Mouse (Mus musculus): Measurements from ENCODE around the gene Asrgl1. TPM values are rescaled to one million over a fixed set of nuclear protein-coding genes. Genes with fewer than 3 reads are reported as not detected.
"Not testable (repeated sequence)": the region's sequence is repeated elsewhere in the genome, so short reads cannot be mapped to it uniquely, and the experiment has no call there.

The Asrgl1 gene
- total and polyA plus RNA-seq, 3 experiments = 15.6 to 36.2 (median 25.1) TPM

- TF ChIP-seq UBTF (IDR thresholded peaks at IDR 0.05; ENCODE audit: low read depth, low read length) = no peak
- no peak for TF ChIP-seq HCFC1 (IDR thresholded peaks at IDR 0.05; ENCODE audit: low read depth, low read length)
- no peak for TF ChIP-seq KAT2A (IDR thresholded peaks at IDR 0.05; ENCODE audit: insufficient replicate concordance, low read length)
- no peak for TF ChIP-seq MAZ (IDR thresholded peaks at IDR 0.05; ENCODE audit: low read depth, low read length)
- no peak for TF ChIP-seq EP300 (IDR thresholded peaks at IDR 0.05; ENCODE audit: low read length)
- TF ChIP-seq MEF2A (IDR thresholded peaks at IDR 0.05; ENCODE audit: borderline replicate concordance, low read depth, low read length) = no peak
- TF ChIP-seq SIN3A (IDR thresholded peaks at IDR 0.05; ENCODE audit: low read length) = no peak
- TF ChIP-seq JUND (conservative IDR thresholded peaks at IDR 0.05; ENCODE audit: low read depth, low read length) = no peak
- TF ChIP-seq CTCF (conservative IDR thresholded peaks at IDR 0.05 in 1 of 2, IDR thresholded peaks at IDR 0.05 in 1 of 2; ENCODE audit: low read depth in 2 of 2, low read length in 2 of 2) = no peak
- TF ChIP-seq MYC (IDR thresholded peaks at IDR 0.05; ENCODE audit: low read depth, low read length) = no peak
- TF ChIP-seq ETS1 (conservative IDR thresholded peaks at IDR 0.05; ENCODE audit: low read depth, low read length) = no peak
- TF ChIP-seq BHLHE40 (IDR thresholded peaks at IDR 0.05; ENCODE audit: low read depth, low read length) = no peak
- TF ChIP-seq NRF1 (IDR thresholded peaks at IDR 0.05; ENCODE audit: low read depth, low read length) = no peak
- no peak for TF ChIP-seq E2F4 (IDR thresholded peaks at IDR 0.05; ENCODE audit: insufficient replicate concordance, low read depth, low read length)
- no peak for TF ChIP-seq CHD2 (IDR thresholded peaks at IDR 0.05; ENCODE audit: low read length)
- no peak overlapping the region for H3K4me2 ChIP-seq (ENCODE audit: insufficient read depth, low read depth, poor library complexity, severe bottlenecking)
- dilution Hi-C loops (cut with MboI; ENCODE audit: extremely low pct_ligation_motif_present, extremely low pct_unique_long_range_greater_than_20kb, low sequenced_read_pairs) = no loop called here
Measured at GRCm38 (mm10) chr19:9090191-9090590, 45.2 kb downstream of the Asrgl1 start.

GRCm38 (mm10) chr19:9087821-9088220 is 47.6 kb downstream of the Asrgl1 start, which contains the start of gene Scgb1a1:
TSS of gene Scgb1a1 (minus strand) at chr19:9087958.
- no peak within 1 kb of the TSS for H3K4me3 ChIP-seq (replicated peaks in 1 of 3; ENCODE audit: low read depth in 2 of 3, low read length in 2 of 3, poor library complexity in 1 of 3)
- dilution Hi-C loops (cut with MboI; ENCODE audit: extremely low pct_ligation_motif_present, extremely low pct_unique_long_range_greater_than_20kb, low sequenced_read_pairs) (no loop called here), in situ Hi-C loops (cut with MboI; ENCODE audit: low pct_ligation_motif_present, low pct_unique_long_range_greater_than_20kb, low sequenced_read_pairs) (no loop called here)
- H3K9ac ChIP-seq (ENCODE audit: insufficient read depth, low read depth) = no peak within 1 kb of the TSS
- H3K27ac ChIP-seq (ENCODE audit: insufficient read depth, low read depth) = no peak within 1 kb of the TSS
- no peaks in the 10 kb centered on the region for H3K79me2 ChIP-seq (replicated peaks; ENCODE audit: control insufficient read depth, extremely low read depth, insufficient read depth, poor library complexity, severe bottlenecking)
- no peak for DNase-seq (ENCODE audit: extremely low read depth)
- H3K36me3 ChIP-seq (replicated peaks in 1 of 2; ENCODE audit: control insufficient read depth in 1 of 2, insufficient read depth in 1 of 2, low read length in 1 of 2) = no peaks in the 10 kb centered on the region
- TF ChIP-seq MAFK (IDR thresholded peaks at IDR 0.05; ENCODE audit: insufficient replicate concordance, low read length) = no peak
- TF ChIP-seq MXI1 (IDR thresholded peaks at IDR 0.05; ENCODE audit: low read depth, low read length) = no peak
- no peak for TF ChIP-seq CTCF (conservative IDR thresholded peaks at IDR 0.05 in 1 of 2, IDR thresholded peaks at IDR 0.05 in 1 of 2; ENCODE audit: low read depth in 2 of 2, low read length in 2 of 2)
- no peak for TF ChIP-seq MYC (IDR thresholded peaks at IDR 0.05; ENCODE audit: low read depth, low read length)
- TF ChIP-seq CHD1 (IDR thresholded peaks at IDR 0.05; ENCODE audit: low read depth, low read length) = no peak
- no peak for TF ChIP-seq TBP (conservative IDR thresholded peaks at IDR 0.05; ENCODE audit: low read depth, low read length)
- TF ChIP-seq BHLHE40 (IDR thresholded peaks at IDR 0.05; ENCODE audit: low read depth, low read length) = no peak
- TF ChIP-seq EP300 (IDR thresholded peaks at IDR 0.05; ENCODE audit: low read length) = no peak
- no peak for TF ChIP-seq CHD2 (IDR thresholded peaks at IDR 0.05; ENCODE audit: low read length)
- TF ChIP-seq JUN (IDR thresholded peaks at IDR 0.05; ENCODE audit: insufficient read depth, low read depth, low read length) = no peak
- no peak for TF ChIP-seq ZC3H11A (IDR thresholded peaks at IDR 0.05; ENCODE audit: low read depth, low read length)
- no peak for TF ChIP-seq SIN3A (IDR thresholded peaks at IDR 0.05; ENCODE audit: low read length)
- TF ChIP-seq IRF4 (IDR thresholded peaks at IDR 0.05; ENCODE audit: low read depth, low read length) = no peak
- no peak for TF ChIP-seq ZKSCAN1 (IDR thresholded peaks at IDR 0.05; ENCODE audit: borderline replicate concordance, low read depth, low read length)
- no peaks in the 10 kb centered on the region for H3K27me3 ChIP-seq (replicated peaks)
- H3K4me1 ChIP-seq (ENCODE audit: control insufficient read depth in 1 of 2, insufficient read depth in 2 of 2) = peaks cover 2 to 3% of the 10 kb centered on the region in 2 experiments; a peak in 2 of 4 replicates
- H3K4me2 ChIP-seq (ENCODE audit: insufficient read depth, low read depth, poor library complexity, severe bottlenecking) = no peak within 1 kb of the TSS
- H3K9me3 ChIP-seq (replicated peaks; ENCODE audit: low read length) = no peaks in the 10 kb centered on the region

More at GRCm38 (mm10) chr19:9090191-9090590, 45.2 kb downstream of the Asrgl1 start:
- Histone ChIP-seq H3K4me3 (replicated peaks in 1 of 3; ENCODE audit: low read depth in 2 of 3, low read length in 2 of 3, poor library complexity in 1 of 3) (no peak overlapping the region), H3K79me2 (replicated peaks; ENCODE audit: control insufficient read depth, extremely low read depth, insufficient read depth, poor library complexity, severe bottlenecking) (no peaks in the 10 kb centered on the region), H3K9me3 (replicated peaks; ENCODE audit: low read length) (no peaks in the 10 kb centered on the region), H3K27me3 (replicated peaks) (no peaks in the 10 kb centered on the region), H3K27ac (ENCODE audit: insufficient read depth, low read depth) (no peak overlapping the region), H3K36me3 (replicated peaks in 1 of 2; ENCODE audit: control insufficient read depth in 1 of 2, insufficient read depth in 1 of 2, low read length in 1 of 2) (no peaks in the 10 kb centered on the region), H3K9ac (ENCODE audit: insufficient read depth, low read depth) (no peak overlapping the region), H3K4me1 (ENCODE audit: control insufficient read depth in 1 of 2, insufficient read depth in 2 of 2) (peaks cover 0 to 2% of the 10 kb centered on the region in 2 experiments; a peak in 1 of 4 replicates)
- no peak for DNase-seq (ENCODE audit: extremely low read depth)
- in situ Hi-C loops (cut with MboI; ENCODE audit: low pct_ligation_motif_present, low pct_unique_long_range_greater_than_20kb, low sequenced_read_pairs) = no loop called here

GRCm38 (mm10) chr19:9083892-9084291 is 51.5 kb downstream of the Asrgl1 start:
- DNase-seq (ENCODE audit: extremely low read depth); dilution Hi-C loops (cut with MboI; ENCODE audit: extremely low pct_ligation_motif_present, extremely low pct_unique_long_range_greater_than_20kb, low sequenced_read_pairs); in situ Hi-C loops (cut with MboI; ENCODE audit: low pct_ligation_motif_present, low pct_unique_long_range_greater_than_20kb, low sequenced_read_pairs): not testable (repeated sequence)

More at GRCm38 (mm10) chr19:9083892-9084291, 51.5 kb downstream of the Asrgl1 start:
- H3K4me2 ChIP-seq (ENCODE audit: insufficient read depth, low read depth, poor library complexity, severe bottlenecking); H3K27ac ChIP-seq (ENCODE audit: insufficient read depth, low read depth); H3K9me3 ChIP-seq (replicated peaks; ENCODE audit: low read length); H3K27me3 ChIP-seq (replicated peaks); H3K36me3 ChIP-seq (replicated peaks in 1 of 2; ENCODE audit: control insufficient read depth in 1 of 2, insufficient read depth in 1 of 2, low read length in 1 of 2); H3K79me2 ChIP-seq (replicated peaks; ENCODE audit: control insufficient read depth, extremely low read depth, insufficient read depth, poor library complexity, severe bottlenecking); H3K4me3 ChIP-seq (replicated peaks in 1 of 3; ENCODE audit: low read depth in 2 of 3, low read length in 2 of 3, poor library complexity in 1 of 3); H3K9ac ChIP-seq (ENCODE audit: insufficient read depth, low read depth): not testable (repeated sequence)
- H3K4me1 ChIP-seq (ENCODE audit: control insufficient read depth in 1 of 2, insufficient read depth in 2 of 2) = peaks cover 2 to 15% of the 10 kb centered on the region in 2 experiments; a peak in 3 of 4 replicates

Data from CH12.LX (cell line).